ENCODE assay signal across 8 mouse cellular contexts in the genomic region with DNA sequence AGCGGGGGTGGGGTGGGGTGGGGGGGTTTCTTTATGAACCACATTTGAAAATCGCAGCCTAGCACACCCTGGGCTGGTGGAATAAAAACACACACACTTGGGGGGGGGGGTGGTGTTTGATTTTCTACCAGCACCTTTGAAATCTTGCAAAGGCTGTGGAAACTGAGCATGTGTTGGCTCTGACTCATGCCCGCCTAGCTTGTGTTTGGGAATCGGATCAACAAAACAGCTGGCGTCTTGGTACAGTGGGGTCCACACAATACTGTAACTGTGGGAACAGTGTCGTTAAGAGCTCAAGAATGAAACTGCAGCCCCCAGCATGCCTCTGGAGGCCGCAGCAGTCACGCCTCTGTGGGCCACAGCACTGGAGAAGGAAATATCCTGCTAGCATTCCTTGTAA. TPM values are rescaled to one million over a fixed set of nuclear protein-coding genes. Genes with fewer than 3 reads are reported as not detected.
DNase-seq lines count a peak whose midpoint lies in the region; ATAC-seq and TF ChIP-seq lines count a peak whose summit lies in the region.

No protein-coding gene starts in this region.

- H3K9ac ChIP-seq in hindbrain, postnatal 0 days (replicated peaks; ENCODE audit: low read length) = no peak overlapping the region
- H3K9ac ChIP-seq in lung, embryonic 16.5 days (ENCODE audit: low read length) = peak overlapping the region; percentile 32; the same call in 1 of the 2 replicates

- no peaks in the 10 kb centered on the region for H3K27me3 ChIP-seq in hindbrain, postnatal 0 days (ENCODE audit: insufficient read depth, low read length)
- H3K27me3 ChIP-seq in lung, embryonic 16.5 days (ENCODE audit: control insufficient read depth, insufficient read depth, low read depth, low read length) = no peaks in the 10 kb centered on the region

- H3K36me3 ChIP-seq in hindbrain, postnatal 0 days (ENCODE audit: insufficient read depth, low read length) = no peaks in the 10 kb centered on the region
- H3K36me3 ChIP-seq in lung, embryonic 16.5 days (ENCODE audit: control insufficient read depth, insufficient read depth, low read length) = no peaks in the 10 kb centered on the region

- 0 out of 2 replicates have a peak, but pooled peaks have one; percentile 9 for TF ChIP-seq CTCF in hindbrain, postnatal 0 days (IDR thresholded peaks at IDR 0.05; ENCODE audit: low read depth)

- no peak overlapping the region for H3K4me3 ChIP-seq in hindbrain, postnatal 0 days (ENCODE audit: low read length)
- H3K4me3 ChIP-seq in lung, embryonic 16.5 days (ENCODE audit: low read length) = no peak overlapping the region

- H3K9me3 ChIP-seq in hindbrain, postnatal 0 days (ENCODE audit: low read length) = no peaks in the 10 kb centered on the region
- no peaks in the 10 kb centered on the region for H3K9me3 ChIP-seq in lung, embryonic 16.5 days (ENCODE audit: control insufficient read depth, low read length)

- no peaks in the 10 kb centered on the region for H3K4me1 ChIP-seq in hindbrain, postnatal 0 days (ENCODE audit: insufficient read depth, low read length)
- peaks cover 6% of the 10 kb centered on the region; the same call in 1 of the 2 replicates for H3K4me1 ChIP-seq in lung, embryonic 16.5 days (replicated peaks; ENCODE audit: control insufficient read depth, insufficient read depth, low read length)

- H3K27ac ChIP-seq in hindbrain, postnatal 0 days = peak overlapping the region; percentile 45; the same call in 1 of the 2 replicates
- peak overlapping the region; percentile 58 for H3K27ac ChIP-seq in lung, embryonic 16.5 days (ENCODE audit: low read length)

- ATAC-seq in hindbrain, postnatal 0 days = peak; percentile 96
- ATAC-seq in lung, embryonic 16.5 days (ENCODE audit: low read depth) = peak; percentile 79

- peak; percentile 50 for DNase-seq in Muller cell, postnatal 12 days (ENCODE audit: inconsistent ontology term)
- DNase-seq in brain, embryonic 18.5 days (ENCODE audit: low read depth, low spot score) = peak; percentile 28
- DNase-seq in hindbrain, postnatal 0 days (ENCODE audit: low spot score) = peak; percentile 75
- peak; percentile 17 for DNase-seq in right cerebral cortex, postnatal 4 days
- DNase-seq in MN1 (ENCODE audit: low spot score) = no peak
- no peak for DNase-seq in heart, adult 18-20 months
- DNase-seq in yolk sac, embryonic 10.5 days (ENCODE audit: low spot score) = no peak

- WGBS in hindbrain, postnatal 0 days = 16% methylated on average over 8 of the region's 8 CpGs
- 50% methylated on average over 8 of the region's 8 CpGs for WGBS in lung, embryonic 16.5 days

- H3K4me2 ChIP-seq in hindbrain, postnatal 0 days (ENCODE audit: low read depth, low read length) = no peak overlapping the region
- no peak overlapping the region for H3K4me2 ChIP-seq in lung, embryonic 16.5 days (ENCODE audit: low read depth, low read length)

RNA-seq across cellular contexts. Expression of gene Mboat1, which starts 50.2 kb away (rescaled TPM):
- total RNA-seq in hindbrain, postnatal 0 days (2014; rRNA removed) = 1.4 and 3.1 TPM in 2 replicates
- polyA plus RNA-seq in hindbrain, postnatal 0 days (2015; fragmentation: Nextera tagmentation; extraction: Ambion mirVana) = 3.6 and 4.2 TPM in 2 replicates
- 24.2 and 26.4 TPM in 2 replicates for polyA plus RNA-seq in lung, embryonic 16.5 days (2015; fragmentation: Nextera tagmentation; extraction: Ambion mirVana)
- total RNA-seq in heart, adult 18-20 months (2021) = 1 to 10 TPM in 1 of 2 experiments, under 1 TPM in 1; 0.79 to 1.6 TPM

Comparison
In these comparisons a context has a peak if more than half of its experiments do, and no peak if none do; other contexts are left out.
1. DNase-seq: peak in Muller cell, postnatal 12 days (single experiment), brain, embryonic 18.5 days (single experiment), hindbrain, postnatal 0 days (single experiment) and right cerebral cortex, postnatal 4 days (single experiment); none in MN1 (single experiment), heart, adult 18-20 months (0 of 2) and yolk sac, embryonic 10.5 days (single experiment).